Mouse (Mus musculus): ENCODE data around the gene Alg9. TPM values are rescaled to one million over a fixed set of nuclear protein-coding genes. Genes with fewer than 3 reads are reported as not detected.

Gene Alg9
- 42.6 and 42.8 TPM in 2 replicates for polyA plus RNA-seq (2016; fragmentation: Nextera tagmentation; extraction: Ambion mirVana)

DNA sequence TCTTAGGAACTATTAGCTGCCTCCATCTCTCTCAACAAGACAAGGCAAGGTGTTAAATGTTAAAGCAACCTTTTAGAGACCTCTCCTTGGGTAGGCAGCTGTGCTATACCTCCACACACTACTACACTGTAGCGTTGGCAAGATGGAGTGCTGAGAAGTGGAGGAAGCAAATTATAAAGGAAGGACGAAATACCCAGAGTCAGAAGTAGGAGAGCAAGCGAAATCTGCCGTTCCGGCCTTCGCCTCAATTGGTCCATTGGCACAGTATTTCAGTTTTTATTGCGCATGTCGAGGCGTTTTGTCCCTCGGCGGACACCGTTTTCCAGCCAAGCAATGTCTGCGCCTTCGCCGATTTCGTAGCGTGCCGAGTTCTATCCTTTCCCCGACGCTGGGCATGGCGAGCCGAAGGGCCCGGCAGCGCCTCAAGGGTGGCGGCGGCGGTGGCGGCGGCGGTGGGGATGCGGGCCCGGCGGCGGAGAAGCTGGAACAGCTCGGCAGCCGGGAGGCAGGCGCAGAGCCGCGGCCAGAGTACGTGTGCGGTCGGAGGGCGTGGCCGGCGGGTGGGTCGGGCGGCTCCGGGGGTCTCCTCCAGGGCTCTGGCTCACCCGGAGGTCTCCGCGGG is at the start of gene Alg9, which contains the start of gene 1110032A03Rik:
Alg9 (plus strand) TSS at position 29 of the 622 bp plus-strand sequence.
1110032A03Rik (minus strand) TSS at position 530 of the 622 bp plus-strand sequence.
- Histone ChIP-seq H3K27ac (replicated peaks) (peak within 1 kb of the TSS; percentile 86), H3K4me2 (replicated peaks) (peak within 1 kb of the TSS; percentile 84), H3K4me3 (peak within 1 kb of the TSS; percentile 96), H3K9me3 (no peaks in the 10 kb centered on the region), H3K9ac (replicated peaks) (peak within 1 kb of the TSS; percentile 88), H3K4me1 (peaks cover 18% of the 10 kb centered on the region), H3K27me3 (no peaks in the 10 kb centered on the region), H3K36me3 (peaks cover 27% of the 10 kb centered on the region)
- WGBS: under 1% methylated on average over 50 of the region's 51 CpGs
- ATAC-seq (ENCODE audit: low FRiP score, low read depth): peak; percentile 91

DNA sequence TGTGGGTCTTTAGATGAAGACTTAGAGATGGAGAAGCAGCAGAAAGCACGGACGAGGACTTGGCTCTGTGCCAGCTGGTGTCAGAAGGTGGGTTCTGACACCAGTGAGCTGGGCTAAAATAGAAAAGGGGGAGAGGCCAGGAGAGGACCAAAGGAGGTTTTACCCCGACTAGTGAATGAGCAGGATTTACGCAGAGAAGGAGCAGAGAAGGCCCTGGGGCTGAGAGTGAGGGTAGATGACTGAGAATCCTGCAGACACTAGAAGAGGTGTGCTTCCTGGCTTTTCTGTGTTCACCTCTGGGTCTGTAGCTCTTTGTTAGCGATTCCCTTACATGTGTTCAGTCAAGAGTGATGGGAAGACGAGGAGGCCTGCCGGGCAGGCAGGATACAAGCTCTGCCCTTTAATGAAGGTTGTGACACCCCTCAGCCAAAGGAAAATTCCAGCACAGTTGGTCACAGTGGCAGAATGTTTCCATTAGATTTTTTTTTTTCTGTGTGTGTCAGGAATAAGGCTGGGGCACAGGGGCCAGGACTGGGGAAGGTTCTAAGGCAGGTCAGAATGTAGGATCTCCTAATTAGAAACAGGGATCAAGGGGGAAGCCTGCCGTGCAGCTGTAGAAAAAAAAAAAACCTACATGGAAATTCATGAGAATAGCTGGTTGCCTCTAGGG is 48.8 kb upstream of the Alg9 start:
- Histone ChIP-seq H3K27ac (replicated peaks) (peak overlapping the region; percentile 83), H3K4me3 (peak overlapping the region; percentile 60), H3K27me3 (0 out of 2 replicates have a peak, but pooled peaks cover 4% of the 10 kb centered on the region), H3K36me3 (no peaks in the 10 kb centered on the region), H3K9ac (replicated peaks) (peak overlapping the region; percentile 77), H3K9me3 (no peaks in the 10 kb centered on the region), H3K4me2 (replicated peaks) (peak overlapping the region; percentile 78), H3K4me1 (peaks cover 59% of the 10 kb centered on the region)
- no peak for ATAC-seq (ENCODE audit: low FRiP score, low read depth)
- WGBS: 41% methylated on average over 8 of the region's 8 CpGs

DNA sequence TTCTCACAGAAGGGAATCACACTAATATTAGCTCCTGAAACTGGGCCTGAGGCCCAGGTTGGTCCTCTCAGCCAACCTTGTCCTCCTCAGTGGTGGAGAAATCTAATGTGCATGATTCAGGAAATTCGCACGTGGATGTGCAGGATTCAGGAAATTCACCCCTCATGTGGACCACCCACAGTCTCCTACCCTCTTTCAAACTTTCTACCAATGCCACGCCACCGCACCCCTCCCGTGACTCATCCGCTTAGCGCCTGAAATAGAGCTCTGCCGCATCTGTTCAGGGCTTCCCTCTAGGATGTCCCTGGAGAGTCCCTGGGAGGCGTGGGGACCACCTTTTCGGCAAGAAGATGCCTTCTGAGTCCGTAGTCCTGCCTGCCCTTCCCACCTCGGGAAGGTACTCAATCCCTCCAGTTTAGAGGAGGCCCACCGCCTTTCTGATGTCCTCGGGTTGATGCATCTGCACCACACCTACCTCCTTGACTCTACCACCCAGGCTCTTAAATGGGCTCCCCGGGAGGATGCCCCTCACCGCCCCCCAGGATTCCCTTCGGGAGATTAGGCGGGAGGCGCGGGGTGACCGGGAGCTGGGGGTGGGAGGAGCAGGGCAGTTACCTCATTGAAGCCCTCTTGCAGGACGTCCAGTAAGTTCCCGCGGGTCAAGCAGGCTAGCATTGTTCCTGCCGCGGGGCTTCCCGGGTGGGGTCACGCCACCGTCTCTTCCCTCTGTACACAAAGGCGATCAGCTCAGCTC is 47.5 kb upstream of the Alg9 start:
- Histone ChIP-seq H3K9me3 (no peaks in the 10 kb centered on the region), H3K9ac (replicated peaks) (peak overlapping the region; percentile 77), H3K4me3 (peak overlapping the region; percentile 60), H3K36me3 (no peaks in the 10 kb centered on the region), H3K27ac (replicated peaks) (peak overlapping the region; percentile 83), H3K27me3 (0 out of 2 replicates have a peak, but pooled peaks cover 4% of the 10 kb centered on the region), H3K4me2 (replicated peaks) (peak overlapping the region; percentile 78), H3K4me1 (peaks cover 55% of the 10 kb centered on the region)
- 2% methylated on average over 30 of the region's 30 CpGs for WGBS
- ATAC-seq (ENCODE audit: low FRiP score, low read depth): peak; percentile 14

DNA sequence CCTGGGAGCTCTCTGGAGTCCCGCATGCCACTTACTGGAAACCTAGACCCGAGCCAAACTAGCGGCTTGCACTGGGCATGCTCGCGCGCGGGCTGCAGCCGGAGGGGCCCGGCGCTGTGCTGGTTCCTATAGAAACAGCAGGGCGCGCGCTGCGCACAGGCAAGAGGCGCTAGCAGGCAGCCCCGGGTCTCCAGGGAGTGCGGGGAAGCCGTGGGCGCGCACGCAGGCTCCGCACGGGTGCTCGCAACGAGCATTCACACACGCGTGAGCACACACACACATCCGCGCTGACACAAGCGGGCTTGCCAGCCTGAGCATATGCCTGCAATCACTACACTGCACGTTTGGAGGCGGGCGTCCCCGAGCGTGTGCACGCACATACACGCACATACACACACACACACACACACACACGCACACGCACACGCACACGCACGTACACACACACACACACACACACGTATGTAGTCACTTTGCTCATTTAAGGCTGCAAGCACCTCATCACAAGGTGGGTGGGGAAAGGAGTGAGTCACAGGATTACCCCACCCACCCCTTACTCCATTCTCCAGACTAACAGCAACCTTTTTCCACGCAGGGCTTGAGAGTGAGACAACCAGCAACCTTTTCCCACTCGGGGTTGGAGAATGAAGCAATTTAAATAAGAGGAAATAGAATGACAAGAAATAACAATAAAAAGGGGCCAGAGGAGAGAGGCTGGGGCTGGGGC is 46.7 kb upstream of the Alg9 start:
- Histone ChIP-seq H3K4me3 (peak overlapping the region; percentile 60), H3K27me3 (0 out of 2 replicates have a peak, but pooled peaks cover 4% of the 10 kb centered on the region), H3K4me1 (peaks cover 55% of the 10 kb centered on the region), H3K9me3 (no peaks in the 10 kb centered on the region), H3K4me2 (replicated peaks) (peak overlapping the region; percentile 78), H3K36me3 (no peaks in the 10 kb centered on the region), H3K9ac (replicated peaks) (peak overlapping the region; percentile 77), H3K27ac (replicated peaks) (peak overlapping the region; percentile 83)
- peak; percentile 90 for ATAC-seq (ENCODE audit: low FRiP score, low read depth)
- under 1% methylated on average over 45 of the region's 45 CpGs for WGBS

DNA sequence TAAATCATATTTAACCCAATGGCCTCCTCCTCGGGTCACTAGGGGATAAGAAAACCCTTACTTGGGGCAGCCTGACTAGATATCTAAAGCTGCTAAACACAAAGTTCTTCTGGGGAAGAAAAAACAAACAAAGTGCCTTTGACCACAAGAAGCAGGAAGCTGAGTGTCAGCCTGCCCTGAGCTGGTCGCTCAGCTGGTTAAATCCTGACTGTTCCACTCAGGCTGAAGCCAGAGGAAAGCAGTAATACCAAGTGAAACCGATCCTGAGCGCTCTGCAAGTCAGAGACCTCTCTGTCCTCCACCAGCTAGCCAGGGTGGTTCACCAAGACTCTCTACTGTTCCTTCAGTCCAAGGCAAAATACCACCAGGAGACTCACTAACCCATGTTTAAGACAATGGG is 45.2 kb upstream of the Alg9 start:
- Histone ChIP-seq H3K4me1 (peaks cover 48% of the 10 kb centered on the region), H3K9me3 (no peaks in the 10 kb centered on the region), H3K9ac (replicated peaks) (no peak overlapping the region), H3K27me3 (0 out of 2 replicates have a peak, but pooled peaks cover 4% of the 10 kb centered on the region), H3K4me3 (no peak overlapping the region), H3K4me2 (replicated peaks) (no peak overlapping the region), H3K27ac (replicated peaks) (no peak overlapping the region), H3K36me3 (no peaks in the 10 kb centered on the region)
- WGBS: 56% methylated on average over 4 of the region's 4 CpGs
- ATAC-seq (ENCODE audit: low FRiP score, low read depth): no peak

DNA sequence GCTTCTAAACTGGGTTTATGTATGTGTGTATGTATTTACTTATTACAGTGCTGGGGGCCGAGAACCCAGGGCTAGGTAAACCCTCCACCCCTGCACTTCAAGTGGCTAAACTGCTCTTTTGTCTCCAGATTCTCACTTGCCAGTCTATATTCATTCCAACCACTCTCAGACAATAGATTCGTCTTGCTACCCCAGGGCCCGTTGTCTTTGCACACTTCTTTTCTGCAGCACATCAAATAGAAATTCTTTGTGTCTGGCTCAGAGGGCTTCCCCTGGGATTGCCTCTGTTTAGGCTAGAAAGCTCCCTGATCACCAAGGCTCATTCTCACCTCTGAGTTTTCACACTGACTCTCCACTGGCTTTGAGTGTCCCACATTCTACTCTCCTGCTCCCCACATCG is 42.3 kb upstream of the Alg9 start:
- no peak for ATAC-seq (ENCODE audit: low FRiP score, low read depth)
- H3K27me3 ChIP-seq: 0 out of 2 replicates have a peak, but pooled peaks cover 4% of the 10 kb centered on the region
- H3K9ac ChIP-seq (replicated peaks): no peak overlapping the region
- peaks cover 20% of the 10 kb centered on the region for H3K4me1 ChIP-seq
- no peaks in the 10 kb centered on the region for H3K9me3 ChIP-seq
- H3K4me3 ChIP-seq: no peak overlapping the region
- H3K36me3 ChIP-seq: no peaks in the 10 kb centered on the region
- H3K27ac ChIP-seq (replicated peaks): peak overlapping the region; percentile 47; the same call in 1 of the 2 replicates
- WGBS: 8% methylated on average over 4 of the region's 4 CpGs
- H3K4me2 ChIP-seq (replicated peaks): no peak overlapping the region

DNA sequence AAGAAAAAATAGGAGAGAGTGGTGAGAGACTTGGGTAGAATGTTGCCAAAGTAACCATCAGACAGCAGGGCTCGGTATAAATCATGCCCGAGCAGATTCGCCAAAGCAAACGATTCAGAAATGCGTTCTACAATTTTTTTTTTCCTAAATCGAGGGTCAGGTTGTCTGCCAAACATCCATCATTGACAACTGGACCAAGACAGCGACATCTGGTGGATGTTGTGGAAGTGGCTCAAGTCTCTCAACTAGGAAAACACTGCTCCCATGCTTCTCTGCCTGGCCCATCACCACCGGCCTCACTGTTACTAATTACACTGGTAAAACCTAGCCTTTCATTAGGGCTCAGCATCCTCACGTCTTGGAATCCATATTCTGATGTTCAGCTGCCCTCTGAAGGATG is 39.8 kb upstream of the Alg9 start:
- WGBS: 4% methylated on average over 9 of the region's 9 CpGs
- no peak overlapping the region for H3K4me3 ChIP-seq
- H3K27ac ChIP-seq (replicated peaks): no peak overlapping the region
- no peak overlapping the region; the same call in 1 of the 2 replicates for H3K9ac ChIP-seq (replicated peaks)
- peaks cover 21% of the 10 kb centered on the region for H3K4me1 ChIP-seq
- no peaks in the 10 kb centered on the region for H3K36me3 ChIP-seq
- peaks cover 4% of the 10 kb centered on the region; the same call in 1 of the 2 replicates for H3K27me3 ChIP-seq
- H3K9me3 ChIP-seq: no peaks in the 10 kb centered on the region
- ATAC-seq (ENCODE audit: low FRiP score, low read depth): no peak
- H3K4me2 ChIP-seq (replicated peaks): peak overlapping the region; percentile 16; the same call in 1 of the 2 replicates

DNA sequence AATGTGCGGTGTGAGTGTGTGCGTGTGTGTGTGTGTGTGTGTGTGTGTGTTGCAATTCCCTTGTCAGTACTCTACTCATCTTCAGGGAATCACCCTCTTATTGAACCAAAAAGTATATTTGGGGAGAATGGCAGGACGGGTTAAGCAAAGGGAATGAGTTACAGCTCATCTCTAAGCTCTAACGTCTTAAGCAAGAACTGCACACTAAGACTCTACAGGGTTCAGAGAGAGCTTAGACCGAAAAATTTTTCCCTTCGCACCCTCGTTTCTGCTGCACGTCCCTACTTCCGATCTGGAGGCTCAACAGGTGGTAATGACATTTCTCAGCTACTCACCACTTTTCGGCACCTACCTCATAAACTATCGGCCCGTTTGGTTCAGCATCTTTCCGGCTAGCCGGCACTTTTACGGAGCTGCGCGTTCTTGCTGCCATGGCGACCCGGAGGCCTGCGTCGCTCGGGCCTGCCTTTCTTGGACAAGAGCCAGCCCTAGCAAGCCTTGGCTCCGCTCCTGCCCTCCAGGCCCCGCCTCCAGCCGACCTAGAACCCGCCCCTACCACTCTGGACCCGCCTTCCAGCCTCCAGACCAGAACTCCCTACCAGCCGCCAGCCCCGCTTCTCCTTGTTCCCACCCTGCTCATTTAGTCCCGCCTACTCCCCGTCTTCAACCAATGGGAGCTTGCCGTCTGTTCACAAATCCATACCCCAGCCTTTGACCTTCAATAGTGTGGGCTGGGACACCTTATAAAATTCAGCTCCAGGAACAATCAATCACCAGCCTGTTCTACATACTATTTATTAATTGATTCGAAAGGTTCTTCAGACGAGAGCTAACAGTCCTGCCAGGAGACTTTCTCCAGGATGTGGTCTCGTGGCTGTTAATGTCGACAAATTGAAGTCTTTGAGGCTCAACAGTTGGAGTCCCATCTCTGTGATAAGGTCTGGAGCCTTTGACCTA is 35.6 kb upstream of the Alg9 start, which contains the start of gene Dixdc1:
Dixdc1 (minus strand) TSS at position 604 of the 957 bp plus-strand sequence.
- 15% methylated on average over 35 of the region's 36 CpGs for WGBS
- peaks cover 4% of the 10 kb centered on the region; the same call in 1 of the 2 replicates for H3K27me3 ChIP-seq
- H3K4me3 ChIP-seq: peak within 1 kb of the TSS; percentile 35
- no peak within 1 kb of the TSS for H3K9ac ChIP-seq (replicated peaks)
- peak; percentile 94 for ATAC-seq (ENCODE audit: low FRiP score, low read depth)
- no peak within 1 kb of the TSS for H3K27ac ChIP-seq (replicated peaks)
- no peaks in the 10 kb centered on the region for H3K36me3 ChIP-seq
- peaks cover 9% of the 10 kb centered on the region; the same call in 1 of the 2 replicates for H3K4me1 ChIP-seq
- H3K4me2 ChIP-seq (replicated peaks): peak within 1 kb of the TSS; percentile 60
- H3K9me3 ChIP-seq: no peaks in the 10 kb centered on the region

DNA sequence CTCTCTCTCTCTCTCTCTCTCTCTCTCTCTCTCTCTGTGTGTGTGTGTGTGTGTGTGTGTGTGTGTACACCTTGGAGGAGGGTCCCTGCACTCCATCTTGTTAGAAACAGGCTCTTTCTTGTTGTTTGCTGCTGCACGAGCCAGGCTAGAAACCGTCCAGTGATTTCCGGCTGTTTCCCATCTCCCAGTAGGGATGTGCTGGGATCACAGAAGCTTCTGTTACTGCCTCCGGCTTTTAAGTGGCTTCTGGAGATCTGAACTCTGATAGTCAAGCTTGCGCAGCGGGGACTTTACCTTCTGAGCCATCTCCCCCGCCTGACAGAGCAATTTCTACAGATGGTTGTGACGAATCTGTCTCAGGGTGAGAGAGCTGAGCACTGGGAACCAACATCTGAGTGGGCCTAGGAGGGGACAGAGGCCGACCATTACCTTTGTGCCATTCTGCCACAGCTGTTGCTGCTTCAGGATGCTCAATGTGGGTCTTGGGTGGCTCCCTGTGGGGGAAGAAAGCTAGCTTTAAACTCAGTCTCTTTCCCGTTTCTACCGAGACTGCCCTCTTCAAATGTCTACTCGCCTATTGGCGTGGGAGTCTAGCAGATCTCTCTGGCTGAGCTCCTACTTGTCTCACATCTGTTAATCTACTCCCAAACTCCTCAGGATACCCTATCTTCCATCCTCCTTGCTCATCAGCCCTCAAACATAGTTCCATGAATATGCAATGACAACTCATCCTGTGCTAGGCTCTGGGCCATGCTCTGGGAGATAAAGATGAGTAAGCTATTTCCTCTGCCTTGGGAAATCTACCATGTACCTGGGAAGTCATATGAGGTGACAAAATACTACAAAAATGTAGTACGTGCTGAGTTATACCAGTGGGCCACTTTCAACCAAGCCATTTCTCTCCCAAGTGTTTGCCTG is 33.7 kb upstream of the Alg9 start:
- H3K36me3 ChIP-seq: no peaks in the 10 kb centered on the region
- peaks cover 12% of the 10 kb centered on the region for H3K27me3 ChIP-seq
- 85% methylated on average over 14 of the region's 14 CpGs for WGBS
- ATAC-seq (ENCODE audit: low FRiP score, low read depth): no peak
- H3K9me3 ChIP-seq: no peaks in the 10 kb centered on the region
- H3K4me3 ChIP-seq: no peak overlapping the region
- H3K27ac ChIP-seq (replicated peaks): no peak overlapping the region
- peaks cover 13% of the 10 kb centered on the region for H3K4me1 ChIP-seq
- no peak overlapping the region for H3K4me2 ChIP-seq (replicated peaks)
- H3K9ac ChIP-seq (replicated peaks): no peak overlapping the region

DNA sequence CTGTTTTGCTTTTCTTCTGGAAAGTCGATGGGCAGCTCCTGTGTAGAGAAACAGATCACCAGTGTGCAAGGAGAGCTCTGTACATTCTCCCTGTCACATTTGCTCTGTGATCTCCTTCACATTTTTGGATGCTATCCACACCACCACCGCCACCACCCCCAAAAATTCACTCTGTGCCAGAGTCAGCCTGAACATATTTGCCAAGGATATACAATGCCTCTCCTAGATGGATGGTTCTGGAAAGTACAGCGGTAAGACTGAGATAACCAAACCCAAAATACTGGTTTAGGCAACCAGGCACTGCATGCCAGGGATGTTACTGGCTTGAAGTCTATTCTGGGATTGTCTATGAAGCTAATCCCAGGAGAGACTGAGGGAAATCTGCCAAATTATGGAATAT is 32.6 kb upstream of the Alg9 start:
- no peak for ATAC-seq (ENCODE audit: low FRiP score, low read depth)
- WGBS: 91% methylated on average over 3 of the region's 3 CpGs
- Histone ChIP-seq H3K4me1 (peaks cover 17% of the 10 kb centered on the region), H3K4me3 (no peak overlapping the region), H3K27me3 (peaks cover 22% of the 10 kb centered on the region), H3K4me2 (replicated peaks) (no peak overlapping the region), H3K9ac (replicated peaks) (no peak overlapping the region), H3K9me3 (no peaks in the 10 kb centered on the region), H3K27ac (replicated peaks) (no peak overlapping the region), H3K36me3 (no peaks in the 10 kb centered on the region)

All from midbrain, embryonic 12.5 days (tissue).